Mouse (Mus musculus) cortical plate, adult 2 months (tissue): ENCODE results near the gene Npff. TPM values are rescaled to one million over a fixed set of nuclear protein-coding genes. Genes with fewer than 3 reads are reported as not detected.

Experiments
- H3K27ac ChIP-seq: fragments of 200-500 bp; 2 replicates; pipeline ENCODE4 v1.5.1; 2012; ENCODE audit warnings: low read length, control low read depth, inconsistent platforms; ENCODE audit not compliant: insufficient read depth
- H3K4me1 ChIP-seq: fragments of 200-500 bp; 2 replicates; pipeline ENCODE4 v1.6.1; 2011; ENCODE audit warnings: low read length; ENCODE audit not compliant: control insufficient read depth, insufficient read depth
- H3K4me3 ChIP-seq: fragments of 200-500 bp; 2 replicates; pipeline ENCODE4 v1.5.1; 2011; ENCODE audit warnings: mild to moderate bottlenecking, low read length, control low read depth; ENCODE audit not compliant: insufficient read depth
- CTCF ChIP-seq: fragments of 200-500 bp; IDR thresholded peaks from 2 replicates; pipeline ENCODE4 v1.5.1; 2011; ENCODE audit warnings: mild to moderate bottlenecking, control low read depth, low read length; ENCODE audit not compliant: insufficient read depth; ENCODE audit errors: extremely low read depth
- POLR2A ChIP-seq: fragments of 200-500 bp; IDR thresholded peaks from 2 replicates; pipeline ENCODE4 v1.6.1; 2011; ENCODE audit warnings: mild to moderate bottlenecking, low read length, control low read depth; ENCODE audit not compliant: insufficient read depth; ENCODE audit errors: extremely low read depth
- polyA plus RNA-seq: library from polyadenylated mRNA; depleted of rRNA; stranded (reverse); fragments of >200 nt; gene quantifications from 2 replicates; pipeline ENCODE4 v1.2.3, GENCODE M21; 2012

Gene Npff
- polyA plus RNA-seq, 1 experiment = 5.8 TPM

DNA sequence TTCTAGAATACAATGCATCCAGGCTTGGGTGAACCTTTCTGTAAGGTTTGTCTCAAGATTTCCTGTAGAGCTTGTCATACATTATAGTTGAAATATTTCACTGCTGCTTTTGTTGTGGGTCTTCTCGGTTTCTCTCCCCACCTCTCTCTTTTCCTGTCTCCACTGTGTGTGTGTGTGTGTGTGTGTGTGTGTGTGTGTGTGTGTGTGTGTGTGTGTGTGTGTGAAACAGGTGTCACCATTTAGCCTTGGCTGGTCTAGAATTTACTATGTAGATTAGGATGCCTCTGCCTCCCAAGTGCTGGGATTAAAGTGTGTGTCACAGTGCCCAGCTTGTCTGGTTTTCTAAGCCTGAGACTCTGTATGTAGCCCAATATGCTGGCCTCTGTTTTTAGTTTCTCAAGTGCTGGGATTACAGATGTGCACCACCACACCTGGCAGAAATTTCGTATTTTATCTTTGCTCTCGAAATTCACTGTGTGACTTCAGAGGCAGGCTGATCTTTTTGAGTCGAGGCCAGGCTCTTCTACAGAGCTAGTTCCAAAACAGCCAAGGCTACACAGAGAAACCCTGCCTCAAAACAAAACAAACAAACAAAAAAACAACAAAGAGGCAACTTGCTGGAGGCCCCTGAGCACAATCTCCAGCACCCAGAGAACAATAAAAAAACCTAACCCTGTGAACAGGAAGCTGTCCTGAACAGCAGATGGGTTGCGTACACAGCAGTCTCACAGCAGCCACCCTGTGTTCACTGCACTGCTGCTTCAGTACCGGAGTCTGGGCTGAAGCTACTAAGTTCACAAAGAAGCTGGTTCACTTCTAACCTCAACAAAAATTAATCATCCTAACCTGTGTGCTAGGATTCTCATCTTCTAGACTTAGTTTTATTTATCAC is 1.6 kb upstream of the Npff start:
- TF ChIP-seq POLR2A (no peak), CTCF (no peak)
- Histone ChIP-seq H3K4me1 (no peaks in the 10 kb centered on the region), H3K27ac (no peak overlapping the region), H3K4me3 (no peak overlapping the region)

- H3K4me3 ChIP-seq = no peak overlapping the region
- TF ChIP-seq CTCF (no peak), POLR2A (no peak)
- no peak overlapping the region for H3K27ac ChIP-seq
- no peaks in the 10 kb centered on the region for H3K4me1 ChIP-seq
Observed at GRCm38 (mm10) chr15:102521480-102521879, 3.3 kb downstream of the Npff start.

DNA sequence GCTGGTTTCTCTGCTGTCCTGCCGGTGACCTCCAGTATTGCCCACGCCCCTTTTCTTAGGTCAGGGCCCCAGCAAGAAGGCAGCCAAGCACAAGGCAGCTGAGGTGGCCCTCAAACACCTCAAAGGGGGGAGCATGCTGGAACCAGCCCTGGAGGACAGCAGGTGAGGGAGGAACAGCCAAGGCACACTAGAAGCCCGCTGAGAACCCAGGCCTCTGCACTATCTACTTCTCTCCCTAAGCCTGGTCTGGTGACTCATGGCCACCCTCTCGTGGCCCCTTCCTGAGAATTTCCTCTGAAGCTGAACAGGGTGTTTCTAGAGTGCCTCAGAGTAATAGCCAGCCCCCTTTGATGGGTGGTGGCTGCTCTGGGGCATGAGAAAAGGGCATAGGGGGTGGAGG is 4.3 kb downstream of the Npff start:
- no peak for TF ChIP-seq CTCF
- TF ChIP-seq POLR2A = no peak
- no peak overlapping the region for H3K4me3 ChIP-seq
- no peaks in the 10 kb centered on the region for H3K4me1 ChIP-seq
- H3K27ac ChIP-seq = no peak overlapping the region

GRCm38 (mm10) chr15:102519211-102520141 is 5.3 kb downstream of the Npff start:
- H3K4me3 ChIP-seq = peak overlapping the region; percentile 53
- H3K4me1 ChIP-seq = no peaks in the 10 kb centered on the region
- no peak overlapping the region for H3K27ac ChIP-seq
- TF ChIP-seq CTCF = no peak
- no peak for TF ChIP-seq POLR2A

GRCm38 (mm10) chr15:102518859-102519201 is 5.9 kb downstream of the Npff start:
- Histone ChIP-seq H3K4me1 (no peaks in the 10 kb centered on the region), H3K27ac (peak overlapping the region; percentile 78), H3K4me3 (peak overlapping the region; percentile 53)
- no peak for TF ChIP-seq CTCF

DNA sequence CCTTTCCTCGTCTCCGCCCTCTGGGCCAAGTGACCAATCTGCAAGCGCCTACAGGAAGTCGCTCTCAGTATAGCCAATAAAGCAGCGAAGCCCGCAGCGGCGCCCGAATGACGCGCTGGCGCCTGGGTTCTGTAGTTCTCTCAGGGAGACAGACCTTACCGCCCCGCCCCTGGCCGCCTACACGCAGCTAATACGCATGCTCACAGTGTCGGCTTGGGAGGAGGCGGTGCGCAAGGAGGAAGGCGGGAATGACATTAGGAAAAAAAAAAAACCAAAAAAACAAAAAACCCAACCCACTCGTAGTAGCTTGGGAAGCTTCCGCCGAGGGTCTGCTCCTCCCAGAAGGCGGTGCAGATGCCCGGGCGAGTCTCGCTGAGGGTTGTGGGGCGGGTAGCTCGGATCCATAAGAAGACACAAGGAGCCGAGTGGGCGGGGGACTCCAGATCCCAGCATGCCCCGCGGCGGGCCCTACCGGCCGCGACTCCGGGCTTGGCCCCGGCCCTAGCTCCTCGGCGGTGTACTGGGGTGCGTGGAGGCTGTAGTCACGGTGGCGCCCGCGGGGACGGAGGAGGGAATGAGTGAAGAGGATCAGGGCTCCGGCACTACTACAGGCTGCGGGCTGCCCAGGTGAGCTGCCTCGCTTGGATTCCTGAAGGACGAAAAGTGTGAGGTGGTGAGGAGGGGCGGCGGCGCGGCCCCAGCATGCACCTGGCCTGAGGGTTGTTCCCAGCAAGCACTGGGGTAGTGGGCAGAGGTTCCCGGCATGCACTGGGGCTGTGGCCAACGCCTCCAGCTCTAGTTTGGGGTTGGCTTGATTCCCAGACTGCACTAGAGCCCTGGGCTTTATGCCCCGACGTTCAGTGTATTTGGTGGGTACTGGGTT is 6.5 kb downstream of the Npff start, which contains the start of gene Tarbp2:
Gene Tarbp2, plus strand, starts transcription at position 217 of the 883 bp plus-strand sequence.
- TF ChIP-seq CTCF (no peak), POLR2A (peak; percentile 65)
- Histone ChIP-seq H3K4me1 (no peaks in the 10 kb centered on the region), H3K27ac (peak within 1 kb of the TSS; percentile 98), H3K4me3 (peak within 1 kb of the TSS; percentile 92)

GRCm38 (mm10) chr15:102517631-102517975 is 7.1 kb downstream of the Npff start:
- Histone ChIP-seq H3K4me1 (no peaks in the 10 kb centered on the region), H3K27ac (peak overlapping the region; percentile 66), H3K4me3 (peak overlapping the region; percentile 92)
- TF ChIP-seq POLR2A (peak; percentile 98), CTCF (no peak)

DNA sequence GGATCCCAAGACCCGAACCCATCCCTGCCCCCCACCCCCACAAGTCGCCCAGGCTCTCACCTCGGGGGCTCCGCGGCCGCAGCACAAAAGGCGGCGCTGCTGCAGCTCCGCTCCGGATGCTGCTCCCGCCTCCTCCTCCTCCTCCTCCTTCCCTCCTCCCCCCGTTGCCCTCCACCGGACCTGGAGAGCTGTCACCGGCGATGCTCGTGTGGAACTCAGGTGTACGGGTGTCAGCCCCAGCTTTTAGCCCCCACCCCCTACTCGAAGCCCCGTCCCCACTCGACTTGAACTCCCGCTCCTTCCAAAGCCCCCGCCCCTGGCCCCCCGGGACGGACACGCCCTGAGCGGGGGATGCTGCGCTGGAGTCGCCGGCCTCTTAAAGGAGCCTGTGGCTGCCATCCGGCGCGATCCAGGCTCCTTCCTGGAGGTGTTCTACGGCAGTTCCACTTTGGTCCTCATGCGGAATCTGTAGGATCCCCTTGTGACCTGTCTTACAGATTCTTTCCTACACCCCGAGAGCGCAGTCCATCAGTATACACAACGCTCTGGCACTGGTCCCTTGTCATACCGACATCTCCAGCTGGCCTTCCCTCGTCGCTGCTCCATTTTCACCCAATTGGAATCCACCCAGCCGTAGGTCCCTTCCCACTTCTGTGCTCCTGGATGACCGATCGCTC is 7.9 kb downstream of the Npff start, which contains the start of gene Map3k12:
Gene Map3k12, minus strand, starts transcription at position 337 of the 677 bp plus-strand sequence.
- peak within 1 kb of the TSS; percentile 92 for H3K4me3 ChIP-seq
- peak within 1 kb of the TSS; percentile 69 for H3K27ac ChIP-seq
- TF ChIP-seq CTCF (no peak), POLR2A (peak; percentile 26; the same call in 1 of the 2 replicates)
- peaks cover 1% of the 10 kb centered on the region; the same call in 1 of the 2 replicates for H3K4me1 ChIP-seq

DNA sequence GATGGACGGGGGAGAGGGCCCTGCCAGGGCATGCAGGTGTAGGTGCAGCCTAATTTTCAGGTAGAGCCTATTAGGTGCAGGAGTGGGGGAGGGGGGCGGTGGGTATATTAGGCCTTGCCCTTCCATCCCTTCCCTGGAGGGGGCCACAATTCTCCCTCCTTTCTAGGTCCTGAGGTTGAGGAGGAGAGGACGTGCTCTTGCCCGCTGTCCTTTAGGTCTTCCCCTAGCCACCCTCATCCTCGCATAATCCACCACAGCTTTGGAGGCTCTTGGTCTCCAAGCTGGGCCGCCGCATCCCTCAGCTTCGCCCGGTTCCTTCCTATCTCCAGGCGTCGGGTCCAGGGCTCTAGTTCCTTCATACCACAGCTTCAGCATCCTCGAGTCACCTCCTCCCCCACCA is 8.4 kb downstream of the Npff start:
- Histone ChIP-seq H3K27ac (peak overlapping the region; percentile 69), H3K4me3 (peak overlapping the region; percentile 92), H3K4me1 (peaks cover 2% of the 10 kb centered on the region; the same call in 1 of the 2 replicates)
- no peak for TF ChIP-seq CTCF
- no peak for TF ChIP-seq POLR2A
